Mouse (Mus musculus): Measurements from ENCODE around the gene Ptrh1. TPM values are rescaled to one million over a fixed set of nuclear protein-coding genes. Genes with fewer than 3 reads are reported as not detected.

The Ptrh1 gene
- total and polyA plus RNA-seq, 2 experiments from 2014 or later, result 4.8 to 5.5 TPM

GRCm38 (mm10) chr2:32767241-32767640 lies 8.3 kb upstream of the Ptrh1 start:
- no peaks in the 10 kb centered on the region for H3K9me3 ChIP-seq (ENCODE audit: low read length)
- no peak overlapping the region for H3K4me3 ChIP-seq (ENCODE audit: low read depth, low read length)
- H3K36me3 ChIP-seq (ENCODE audit: insufficient read depth), result peaks cover 13% of the 10 kb centered on the region
- ATAC-seq, result no peak
- no peak overlapping the region for H3K27ac ChIP-seq (ENCODE audit: low read depth, low read length)
- 85% methylated on average over 12 of the region's 12 CpGs for WGBS
- no peak for TF ChIP-seq CTCF (IDR thresholded peaks at IDR 0.05; ENCODE audit: low read depth)
- no peak for DNase-seq
- H3K4me1 ChIP-seq (ENCODE audit: insufficient read depth), result no peaks in the 10 kb centered on the region
- no peak overlapping the region for H3K4me2 ChIP-seq (ENCODE audit: low read depth)
- no peaks in the 10 kb centered on the region for H3K27me3 ChIP-seq (ENCODE audit: insufficient read depth, low read length)
- H3K9ac ChIP-seq, result no peak overlapping the region

- H3K27me3 ChIP-seq (ENCODE audit: insufficient read depth, low read length), result no peaks in the 10 kb centered on the region
- no peak for ATAC-seq
Observed at GRCm38 (mm10) chr2:32768661-32769285, 6.8 kb upstream of the Ptrh1 start.

GRCm38 (mm10) chr2:32769327-32770085 lies 6.1 kb upstream of the Ptrh1 start:
- Histone ChIP-seq H3K9ac (no peak overlapping the region), H3K9me3 (ENCODE audit: low read length) (no peaks in the 10 kb centered on the region), H3K27ac (ENCODE audit: low read depth, low read length) (no peak overlapping the region), H3K4me2 (ENCODE audit: low read depth) (no peak overlapping the region), H3K4me3 (ENCODE audit: low read depth, low read length) (no peak overlapping the region), H3K36me3 (ENCODE audit: insufficient read depth) (no peaks in the 10 kb centered on the region), H3K4me1 (ENCODE audit: insufficient read depth) (no peaks in the 10 kb centered on the region), H3K27me3 (ENCODE audit: insufficient read depth, low read length) (no peaks in the 10 kb centered on the region)
- WGBS, result 62% methylated on average over 5 of the region's 5 CpGs
- DNase-seq (no peak), ATAC-seq (no peak)
- TF ChIP-seq CTCF (IDR thresholded peaks at IDR 0.05; ENCODE audit: low read depth), result no peak

More at GRCm38 (mm10) chr2:32768661-32769285, 6.8 kb upstream of the Ptrh1 start:
- 51% methylated on average over 19 of the region's 19 CpGs for WGBS
- Histone ChIP-seq H3K27ac (ENCODE audit: low read depth, low read length) (no peak overlapping the region), H3K36me3 (ENCODE audit: insufficient read depth) (no peaks in the 10 kb centered on the region), H3K9ac (no peak overlapping the region), H3K4me3 (ENCODE audit: low read depth, low read length) (no peak overlapping the region), H3K4me1 (ENCODE audit: insufficient read depth) (no peaks in the 10 kb centered on the region), H3K4me2 (ENCODE audit: low read depth) (no peak overlapping the region), H3K9me3 (ENCODE audit: low read length) (no peaks in the 10 kb centered on the region)
- DNase-seq, result no peak
- TF ChIP-seq CTCF (IDR thresholded peaks at IDR 0.05; ENCODE audit: low read depth), result no peak

- H3K27ac ChIP-seq (ENCODE audit: low read depth, low read length), result no peak overlapping the region
- H3K9ac ChIP-seq, result no peak overlapping the region
- 0 out of 2 replicates have a peak, but pooled peaks cover 9% of the 10 kb centered on the region for H3K4me1 ChIP-seq (ENCODE audit: insufficient read depth)
- no peaks in the 10 kb centered on the region for H3K27me3 ChIP-seq (ENCODE audit: insufficient read depth, low read length)
- H3K4me2 ChIP-seq (ENCODE audit: low read depth), result no peak overlapping the region
- DNase-seq, result no peak
- 37% methylated on average over 12 of the region's 12 CpGs for WGBS
- ATAC-seq, result no peak
- no peaks in the 10 kb centered on the region for H3K36me3 ChIP-seq (ENCODE audit: insufficient read depth)
- no peak overlapping the region for H3K4me3 ChIP-seq (ENCODE audit: low read depth, low read length)
- no peaks in the 10 kb centered on the region for H3K9me3 ChIP-seq (ENCODE audit: low read length)
- TF ChIP-seq CTCF (IDR thresholded peaks at IDR 0.05; ENCODE audit: low read depth), result no peak
Observed at GRCm38 (mm10) chr2:32771886-32772285, 3.7 kb upstream of the Ptrh1 start.

GRCm38 (mm10) chr2:32772626-32773279 lies 2.8 kb upstream of the Ptrh1 start:
- Histone ChIP-seq H3K9ac (no peak overlapping the region), H3K4me2 (ENCODE audit: low read depth) (no peak overlapping the region), H3K9me3 (ENCODE audit: low read length) (no peaks in the 10 kb centered on the region), H3K4me1 (ENCODE audit: insufficient read depth) (0 out of 2 replicates have a peak, but pooled peaks cover 9% of the 10 kb centered on the region), H3K27ac (ENCODE audit: low read depth, low read length) (no peak overlapping the region), H3K27me3 (ENCODE audit: insufficient read depth, low read length) (no peaks in the 10 kb centered on the region), H3K4me3 (ENCODE audit: low read depth, low read length) (no peak overlapping the region), H3K36me3 (ENCODE audit: insufficient read depth) (no peaks in the 10 kb centered on the region)
- ATAC-seq (no peak), DNase-seq (no peak)
- TF ChIP-seq CTCF (IDR thresholded peaks at IDR 0.05; ENCODE audit: low read depth), result no peak
- WGBS, result 86% methylated on average over 8 of the region's 8 CpGs

- H3K36me3 ChIP-seq (ENCODE audit: insufficient read depth), result no peaks in the 10 kb centered on the region
- ATAC-seq (no peak), DNase-seq (no peak)
- no peaks in the 10 kb centered on the region for H3K27me3 ChIP-seq (ENCODE audit: insufficient read depth, low read length)
- peak overlapping the region; percentile 44; the same call in 1 of the 2 replicates for H3K9ac ChIP-seq
- no peak for TF ChIP-seq CTCF (IDR thresholded peaks at IDR 0.05; ENCODE audit: low read depth)
- H3K27ac ChIP-seq (ENCODE audit: low read depth, low read length), result no peak overlapping the region
- H3K4me3 ChIP-seq (ENCODE audit: low read depth, low read length), result peak overlapping the region; percentile 48
- peak overlapping the region; percentile 68 for H3K4me2 ChIP-seq (ENCODE audit: low read depth)
- no peaks in the 10 kb centered on the region for H3K9me3 ChIP-seq (ENCODE audit: low read length)
- H3K4me1 ChIP-seq (ENCODE audit: insufficient read depth), result 0 out of 2 replicates have a peak, but pooled peaks cover 9% of the 10 kb centered on the region
- WGBS, result 26% methylated on average over 22 of the region's 22 CpGs
Observed at GRCm38 (mm10) chr2:32776192-32776591, 606 bp downstream of the Ptrh1 start.

- WGBS, result 92% methylated on average over 6 of the region's 6 CpGs
- H3K27me3 ChIP-seq (ENCODE audit: insufficient read depth, low read length), result no peaks in the 10 kb centered on the region
- no peaks in the 10 kb centered on the region for H3K9me3 ChIP-seq (ENCODE audit: low read length)
- DNase-seq, result no peak
- no peaks in the 10 kb centered on the region for H3K36me3 ChIP-seq (ENCODE audit: insufficient read depth)
- H3K27ac ChIP-seq (ENCODE audit: low read depth, low read length), result no peak overlapping the region
- H3K4me1 ChIP-seq (ENCODE audit: insufficient read depth), result 0 out of 2 replicates have a peak, but pooled peaks cover 9% of the 10 kb centered on the region
- H3K4me3 ChIP-seq (ENCODE audit: low read depth, low read length), result no peak overlapping the region
- no peak overlapping the region for H3K4me2 ChIP-seq (ENCODE audit: low read depth)
- no peak for TF ChIP-seq CTCF (IDR thresholded peaks at IDR 0.05; ENCODE audit: low read depth)
- no peak overlapping the region for H3K9ac ChIP-seq
- no peak for ATAC-seq
Observed at GRCm38 (mm10) chr2:32778081-32778480, 2.5 kb downstream of the Ptrh1 start.

Data from forebrain, postnatal 0 days (tissue).